Mouse (Mus musculus) cerebellum, adult 11 months (tissue): Measurements from ENCODE around the gene Zfp618.

ENCODE experiments used
- DNase-seq: peaks from one replicate; pipeline ENCODE4 v3.0.0; 2022

Gene Zfp618

GRCm38 (mm10) chr4:62999321-62999720 is 33.9 kb downstream of the Zfp618 start:
- DNase-seq = no peak

GRCm38 (mm10) chr4:62999916-63000315 is 34.5 kb downstream of the Zfp618 start:
- DNase-seq = no peak

- no peak for DNase-seq
These were observed 35.1 kb downstream of the Zfp618 start for GRCm38 (mm10) chr4:63000316-63001055.

GRCm38 (mm10) chr4:63002386-63002785 is 37.0 kb downstream of the Zfp618 start:
- DNase-seq = no peak

- no peak for DNase-seq
These were observed 39.1 kb downstream of the Zfp618 start for GRCm38 (mm10) chr4:63004519-63004918.

GRCm38 (mm10) chr4:63005446-63006185 is 40.2 kb downstream of the Zfp618 start:
- DNase-seq = no peak

- no peak for DNase-seq
These were observed 41.1 kb downstream of the Zfp618 start for GRCm38 (mm10) chr4:63006198-63007155.

- DNase-seq = no peak
These were observed 42.8 kb downstream of the Zfp618 start for GRCm38 (mm10) chr4:63008206-63008605.

GRCm38 (mm10) chr4:63008822-63009221 is 43.4 kb downstream of the Zfp618 start:
- DNase-seq = no peak

GRCm38 (mm10) chr4:63009821-63010220 is 44.4 kb downstream of the Zfp618 start:
- no peak for DNase-seq

- DNase-seq = no peak
These were observed 44.9 kb downstream of the Zfp618 start for GRCm38 (mm10) chr4:63010226-63010625.

GRCm38 (mm10) chr4:63018616-63019015 is 53.2 kb downstream of the Zfp618 start:
- DNase-seq = no peak

- no peak for DNase-seq
These were observed 54.1 kb downstream of the Zfp618 start for GRCm38 (mm10) chr4:63019428-63019858.

- no peak for DNase-seq
These were observed 55.8 kb downstream of the Zfp618 start for GRCm38 (mm10) chr4:63021034-63021700.

- no peak for DNase-seq
These were observed 58.1 kb downstream of the Zfp618 start for GRCm38 (mm10) chr4:63023465-63023864.

- DNase-seq = no peak
These were observed 58.7 kb downstream of the Zfp618 start for GRCm38 (mm10) chr4:63024098-63024497.

- no peak for DNase-seq
These were observed 59.4 kb downstream of the Zfp618 start for GRCm38 (mm10) chr4:63024734-63025256.

- DNase-seq = no peak
These were observed 59.9 kb downstream of the Zfp618 start for GRCm38 (mm10) chr4:63025306-63025705.

GRCm38 (mm10) chr4:63026286-63026685 is 60.9 kb downstream of the Zfp618 start:
- no peak for DNase-seq

GRCm38 (mm10) chr4:63027451-63027850 is 62.1 kb downstream of the Zfp618 start:
- no peak for DNase-seq

- no peak for DNase-seq
These were observed 64.8 kb downstream of the Zfp618 start for GRCm38 (mm10) chr4:63030157-63030556.

- no peak for DNase-seq
These were observed 65.9 kb downstream of the Zfp618 start for GRCm38 (mm10) chr4:63031240-63031639.
